Mouse (Mus musculus): ENCODE data around the gene Slc28a1. TPM values are rescaled to one million over a fixed set of nuclear protein-coding genes. Genes with fewer than 3 reads are reported as not detected.
A peak's percentile ranks its signal among the peaks of the same experiment; 100 is the strongest.
"Not testable (repeated sequence)": the region's sequence is repeated elsewhere in the genome, so short reads cannot be mapped to it uniquely, and the experiment has no call there.

Gene Slc28a1
- polyA plus RNA-seq, 1 experiment, result 0.17 TPM

GRCm38 (mm10) chr7:81199109-81199508 is 84.5 kb downstream of the Slc28a1 start:
- Histone ChIP-seq H3K4me1 (ENCODE audit: control insufficient read depth, insufficient read depth, low read length) (no peaks in the 10 kb centered on the region), H3K4me3 (replicated peaks; ENCODE audit: extremely low read depth, low read depth, low read length) (no peak overlapping the region)
- 35% methylated on average over 5 of the region's 5 CpGs for WGBS
- TF ChIP-seq CTCF (IDR thresholded peaks at IDR 0.05; ENCODE audit: insufficient read depth, low read length) (no peak), POLR2A (IDR thresholded peaks at IDR 0.05; ENCODE audit: borderline replicate concordance, extremely low read depth, low read depth, low read length) (no peak)
- DNase-seq, result no peak

- TF ChIP-seq CTCF (IDR thresholded peaks at IDR 0.05; ENCODE audit: insufficient read depth, low read length), result no peak
- TF ChIP-seq POLR2A (IDR thresholded peaks at IDR 0.05; ENCODE audit: borderline replicate concordance, extremely low read depth, low read depth, low read length), result no peak
- WGBS, result 42% methylated on average over 4 of the region's 4 CpGs
- no peaks in the 10 kb centered on the region for H3K4me1 ChIP-seq (ENCODE audit: control insufficient read depth, insufficient read depth, low read length)
- no peak for DNase-seq
- H3K4me3 ChIP-seq (replicated peaks; ENCODE audit: extremely low read depth, low read depth, low read length), result no peak overlapping the region
Observed at GRCm38 (mm10) chr7:81199757-81200156, 85.2 kb downstream of the Slc28a1 start.

- no peak for DNase-seq
- Histone ChIP-seq H3K4me1 (ENCODE audit: control insufficient read depth, insufficient read depth, low read length) (no peaks in the 10 kb centered on the region), H3K4me3 (replicated peaks; ENCODE audit: extremely low read depth, low read depth, low read length) (no peak overlapping the region)
- TF ChIP-seq CTCF (IDR thresholded peaks at IDR 0.05; ENCODE audit: insufficient read depth, low read length), result no peak
- TF ChIP-seq POLR2A (IDR thresholded peaks at IDR 0.05; ENCODE audit: borderline replicate concordance, extremely low read depth, low read depth, low read length), result no peak
- WGBS, result 69% methylated on average over 5 of the region's 5 CpGs
Observed at GRCm38 (mm10) chr7:81202389-81202788, 87.8 kb downstream of the Slc28a1 start.

GRCm38 (mm10) chr7:81203576-81203975 is 89.0 kb downstream of the Slc28a1 start:
- not testable (repeated sequence) for H3K4me1 ChIP-seq (ENCODE audit: control insufficient read depth, insufficient read depth, low read length); H3K4me3 ChIP-seq (replicated peaks; ENCODE audit: extremely low read depth, low read depth, low read length); DNase-seq
- WGBS, result 88% methylated on average over 10 of the region's 10 CpGs

GRCm38 (mm10) chr7:81208944-81209343 is 94.3 kb downstream of the Slc28a1 start:
- TF ChIP-seq CTCF (IDR thresholded peaks at IDR 0.05; ENCODE audit: insufficient read depth, low read length) (peak; percentile 80), POLR2A (IDR thresholded peaks at IDR 0.05; ENCODE audit: borderline replicate concordance, extremely low read depth, low read depth, low read length) (no peak)
- 23% methylated on average over 6 of the region's 6 CpGs for WGBS
- peak; percentile 72 for DNase-seq
- peaks cover 11% of the 10 kb centered on the region for H3K4me1 ChIP-seq (ENCODE audit: control insufficient read depth, insufficient read depth, low read length)
- no peak overlapping the region for H3K4me3 ChIP-seq (replicated peaks; ENCODE audit: extremely low read depth, low read depth, low read length)

- DNase-seq, result no peak
- TF ChIP-seq CTCF (IDR thresholded peaks at IDR 0.05; ENCODE audit: insufficient read depth, low read length) (no peak), POLR2A (IDR thresholded peaks at IDR 0.05; ENCODE audit: borderline replicate concordance, extremely low read depth, low read depth, low read length) (no peak)
- Histone ChIP-seq H3K4me1 (ENCODE audit: control insufficient read depth, insufficient read depth, low read length) (peaks cover 11% of the 10 kb centered on the region), H3K4me3 (replicated peaks; ENCODE audit: extremely low read depth, low read depth, low read length) (no peak overlapping the region)
- 61% methylated on average over 12 of the region's 12 CpGs for WGBS
Observed at GRCm38 (mm10) chr7:81209979-81210685, 95.5 kb downstream of the Slc28a1 start.

GRCm38 (mm10) chr7:81211760-81212159 is 97.2 kb downstream of the Slc28a1 start:
- WGBS, result 16% methylated on average over 8 of the region's 8 CpGs
- TF ChIP-seq POLR2A (IDR thresholded peaks at IDR 0.05; ENCODE audit: borderline replicate concordance, extremely low read depth, low read depth, low read length), result no peak
- no peak for TF ChIP-seq CTCF (IDR thresholded peaks at IDR 0.05; ENCODE audit: insufficient read depth, low read length)
- no peak for DNase-seq
- Histone ChIP-seq H3K4me1 (ENCODE audit: control insufficient read depth, insufficient read depth, low read length) (peaks cover 11% of the 10 kb centered on the region), H3K4me3 (replicated peaks; ENCODE audit: extremely low read depth, low read depth, low read length) (no peak overlapping the region)

GRCm38 (mm10) chr7:81212261-81212681 is 97.7 kb downstream of the Slc28a1 start:
- peaks cover 11% of the 10 kb centered on the region for H3K4me1 ChIP-seq (ENCODE audit: control insufficient read depth, insufficient read depth, low read length)
- WGBS, result 1% methylated on average over 22 of the region's 22 CpGs
- DNase-seq, result peak; percentile 60
- peak overlapping the region; percentile 59 for H3K4me3 ChIP-seq (replicated peaks; ENCODE audit: extremely low read depth, low read depth, low read length)
- TF ChIP-seq POLR2A (IDR thresholded peaks at IDR 0.05; ENCODE audit: borderline replicate concordance, extremely low read depth, low read depth, low read length) (peak; percentile 8; the same call in 1 of the 2 replicates), CTCF (IDR thresholded peaks at IDR 0.05; ENCODE audit: insufficient read depth, low read length) (no peak)

GRCm38 (mm10) chr7:81212697-81213346 is 98.2 kb downstream of the Slc28a1 start:
- WGBS, result under 1% methylated on average over 57 of the region's 57 CpGs
- peak; percentile 97 for DNase-seq
- Histone ChIP-seq H3K4me1 (ENCODE audit: control insufficient read depth, insufficient read depth, low read length) (peaks cover 11% of the 10 kb centered on the region), H3K4me3 (replicated peaks; ENCODE audit: extremely low read depth, low read depth, low read length) (peak overlapping the region; percentile 80)
- TF ChIP-seq CTCF (IDR thresholded peaks at IDR 0.05; ENCODE audit: insufficient read depth, low read length) (no peak), POLR2A (IDR thresholded peaks at IDR 0.05; ENCODE audit: borderline replicate concordance, extremely low read depth, low read depth, low read length) (peak; percentile 62; the same call in 1 of the 2 replicates)
